Mouse (Mus musculus) hindbrain, embryonic 14.5 days (tissue): Measurements from ENCODE around the gene Osr1. TPM values are rescaled to one million over a fixed set of nuclear protein-coding genes. Genes with fewer than 3 reads are reported as not detected.

Source experiments
- ATAC-seq: fragments of 200-750 bp; cut with Nextera tagmentation; 2 replicates; pipeline ENCODE4 v1.8.0; 2017; ENCODE audit warnings: moderate number of reproducible peaks, mild to moderate bottlenecking, moderate TSS enrichment, moderate library complexity; ENCODE audit not compliant: low FRiP score
- DNase-seq: peaks from one replicate; pipeline ENCODE4 v3.0.0-alpha.2; 2015; ENCODE audit warnings: low spot score
- H3K27ac ChIP-seq: fragments of 300-500 bp; sonication (generic); 2 replicates; pipeline ENCODE4 v1.5.1; 2014; ENCODE audit warnings: mild to moderate bottlenecking, moderate library complexity
- H3K27me3 ChIP-seq: fragments of 300-500 bp; sonication (generic); 2 replicates; pipeline ENCODE4 v1.6.1; 2014; ENCODE audit warnings: mild to moderate bottlenecking, low read length, mixed read lengths; ENCODE audit not compliant: control insufficient read depth, insufficient read depth
- H3K36me3 ChIP-seq: fragments of 300-500 bp; sonication (generic); replicated peaks from 2 replicates; pipeline ENCODE4 v1.6.1; 2014; ENCODE audit not compliant: control insufficient read depth, insufficient read depth
- H3K4me1 ChIP-seq: fragments of 300-500 bp; sonication (generic); replicated peaks from 2 replicates; pipeline ENCODE4 v1.6.1; 2014; ENCODE audit warnings: antibody characterized with exemption, low read length, mixed read lengths; ENCODE audit not compliant: control insufficient read depth, insufficient read depth
- H3K4me2 ChIP-seq: fragments of 300-500 bp; sonication (generic); replicated peaks from 2 replicates; pipeline ENCODE4 v1.6.1; 2014; ENCODE audit warnings: mild to moderate bottlenecking, moderate library complexity
- H3K4me3 ChIP-seq: fragments of 300-500 bp; sonication (generic); replicated peaks from 2 replicates; pipeline ENCODE4 v1.5.1; 2014; ENCODE audit warnings: mild to moderate bottlenecking, low read length
- H3K9ac ChIP-seq: fragments of 300-500 bp; sonication (generic); 2 replicates; pipeline ENCODE4 v1.6.1; 2014
- H3K9me3 ChIP-seq: fragments of 300-500 bp; sonication (generic); 2 replicates; pipeline ENCODE4 v1.6.1; 2016; ENCODE audit warnings: low read length; ENCODE audit not compliant: control insufficient read depth
- WGBS: fragments of 180-500 bp; shearing (Covaris S2); extraction: QIAGEN DNeasy Blood & Tissue Kit; methylation state at CpG from one replicate; pipeline ENCODE4 v1.1.7; 2014; 5-methylcytosine and 5-hydroxymethylcytosine counted together
- polyA plus RNA-seq: library from polyadenylated mRNA; unstranded; fragments of >200 nt; fragmentation: Nextera tagmentation; extraction: Ambion mirVana; gene quantifications from 2 replicates; pipeline ENCODE4 v1.2.1, GENCODE M21; 2014

Gene Osr1
- polyA plus RNA-seq, 1 experiment from 2014 or later, result 13.2 TPM

GRCm38 (mm10) chr12:9583380-9583779 is 13.5 kb downstream of the Osr1 start:
- no peak for DNase-seq
- H3K4me1 ChIP-seq, result 0 out of 2 replicates have a peak, but pooled peaks cover 3% of the 10 kb centered on the region
- no peak for ATAC-seq
- H3K9ac ChIP-seq, result no peak overlapping the region
- WGBS, result 5% methylated on average over 2 of the region's 2 CpGs
- H3K9me3 ChIP-seq, result no peaks in the 10 kb centered on the region
- no peak overlapping the region for H3K4me3 ChIP-seq
- H3K36me3 ChIP-seq, result no peaks in the 10 kb centered on the region
- peaks cover 62% of the 10 kb centered on the region for H3K27me3 ChIP-seq
- no peak overlapping the region for H3K4me2 ChIP-seq
- no peak overlapping the region for H3K27ac ChIP-seq

- Histone ChIP-seq H3K4me3 (peak overlapping the region; percentile 40), H3K4me2 (peak overlapping the region; percentile 63), H3K27me3 (peaks cover 50% of the 10 kb centered on the region), H3K27ac (no peak overlapping the region), H3K9ac (peak overlapping the region; percentile 66), H3K4me1 (peaks cover 3% of the 10 kb centered on the region; the same call in 1 of the 2 replicates), H3K36me3 (no peaks in the 10 kb centered on the region), H3K9me3 (no peaks in the 10 kb centered on the region)
- WGBS, result under 1% methylated on average over 23 of the region's 23 CpGs
- DNase-seq (peak; percentile 81), ATAC-seq (peak; percentile 95)
These were observed 14.6 kb downstream of the Osr1 start for GRCm38 (mm10) chr12:9584366-9585084.

DNA sequence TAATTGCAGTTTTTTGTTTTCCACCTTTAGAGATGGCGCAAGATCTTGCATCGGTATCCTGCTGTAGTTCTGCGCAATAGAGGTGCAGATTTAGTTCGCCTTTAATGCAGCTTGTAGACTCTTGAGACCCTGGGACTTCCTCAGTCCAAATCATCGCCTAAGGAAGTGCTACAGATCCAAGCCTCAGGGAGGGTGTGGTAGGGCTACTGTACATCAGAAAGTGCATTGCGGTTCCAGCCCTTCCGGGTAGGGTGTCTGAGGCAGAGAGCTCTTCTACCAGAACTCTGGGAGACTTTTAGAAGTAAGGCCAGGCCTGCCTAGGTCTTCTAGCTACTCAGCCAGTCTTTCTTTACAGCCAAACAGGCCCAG is 15.2 kb downstream of the Osr1 start:
- 2% methylated on average over 7 of the region's 7 CpGs for WGBS
- H3K4me3 ChIP-seq, result peak overlapping the region; percentile 40
- H3K4me1 ChIP-seq, result peaks cover 3% of the 10 kb centered on the region; the same call in 1 of the 2 replicates
- no peaks in the 10 kb centered on the region for H3K9me3 ChIP-seq
- peak overlapping the region; percentile 63 for H3K4me2 ChIP-seq
- ATAC-seq (peak; percentile 43; the same call in 1 of the 2 replicates), DNase-seq (no peak)
- no peak overlapping the region for H3K27ac ChIP-seq
- H3K36me3 ChIP-seq, result no peaks in the 10 kb centered on the region
- H3K27me3 ChIP-seq, result peaks cover 45% of the 10 kb centered on the region
- peak overlapping the region; percentile 66 for H3K9ac ChIP-seq

DNA sequence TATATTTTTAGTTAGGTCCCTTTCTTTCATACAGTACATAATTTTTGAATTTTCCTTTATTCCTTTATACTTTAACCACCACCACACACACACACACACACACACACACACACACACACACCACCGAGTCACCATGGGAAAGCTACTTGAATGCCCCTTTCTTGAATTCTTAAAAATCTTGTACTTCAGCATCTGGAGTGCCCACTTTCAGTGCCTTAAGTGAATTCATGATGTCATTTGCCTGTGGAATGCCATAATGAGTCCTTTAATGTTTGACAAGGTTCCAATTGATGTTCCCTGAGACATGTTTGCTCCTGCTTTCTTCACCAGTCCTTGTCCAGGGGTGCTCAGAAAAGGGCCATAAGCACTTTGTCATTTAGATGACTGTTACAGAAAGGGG is 17.8 kb downstream of the Osr1 start:
- Histone ChIP-seq H3K9me3 (no peaks in the 10 kb centered on the region), H3K9ac (no peak overlapping the region), H3K27me3 (peaks cover 19% of the 10 kb centered on the region), H3K27ac (no peak overlapping the region), H3K36me3 (no peaks in the 10 kb centered on the region), H3K4me3 (no peak overlapping the region), H3K4me2 (no peak overlapping the region), H3K4me1 (peaks cover 3% of the 10 kb centered on the region; the same call in 1 of the 2 replicates)
- WGBS, result 73% methylated on average over 1 of the region's 1 CpGs
- no peak for DNase-seq
- ATAC-seq, result no peak

- Histone ChIP-seq H3K27me3 (no peaks in the 10 kb centered on the region), H3K9ac (no peak overlapping the region), H3K36me3 (no peaks in the 10 kb centered on the region), H3K27ac (no peak overlapping the region), H3K4me3 (no peak overlapping the region), H3K9me3 (no peaks in the 10 kb centered on the region), H3K4me1 (peaks cover 3% of the 10 kb centered on the region; the same call in 1 of the 2 replicates), H3K4me2 (no peak overlapping the region)
- DNase-seq (no peak), ATAC-seq (peak; percentile 11; the same call in 1 of the 2 replicates)
- WGBS, result 79% methylated on average over 7 of the region's 7 CpGs
These were observed 19.7 kb downstream of the Osr1 start for GRCm38 (mm10) chr12:9589561-9590134.

- ATAC-seq, result no peak
These were observed 21.2 kb downstream of the Osr1 start for GRCm38 (mm10) chr12:9591141-9591540.

DNA sequence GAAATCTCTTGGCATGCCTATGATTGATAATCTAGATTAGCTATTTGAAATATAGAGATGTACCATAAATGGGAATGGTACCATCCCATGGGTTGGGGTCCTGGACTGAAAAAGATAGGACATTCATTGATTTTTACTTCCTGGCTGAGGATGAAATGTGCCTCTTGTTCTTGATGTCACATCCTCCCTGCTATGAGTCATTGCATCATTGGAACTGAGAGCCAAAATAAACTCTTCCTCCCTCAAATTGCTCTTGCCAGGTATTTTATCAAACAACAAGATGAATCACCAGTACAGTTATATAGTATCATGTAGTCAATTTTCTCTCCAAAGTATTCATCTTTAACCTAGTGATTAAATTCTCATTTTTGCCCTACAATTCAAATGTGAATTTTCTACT is 28.3 kb downstream of the Osr1 start:
- no peaks in the 10 kb centered on the region for H3K36me3 ChIP-seq
- no peak overlapping the region for H3K27ac ChIP-seq
- ATAC-seq (no peak), DNase-seq (no peak)
- no peak overlapping the region for H3K4me3 ChIP-seq
- H3K9ac ChIP-seq, result no peak overlapping the region
- H3K4me2 ChIP-seq, result no peak overlapping the region
- no peaks in the 10 kb centered on the region for H3K9me3 ChIP-seq
- H3K4me1 ChIP-seq, result no peaks in the 10 kb centered on the region
- no peaks in the 10 kb centered on the region for H3K27me3 ChIP-seq

More at GRCm38 (mm10) chr12:9591141-9591540, 21.2 kb downstream of the Osr1 start:
- H3K4me1 ChIP-seq, result no peaks in the 10 kb centered on the region; the same call in 1 of the 2 replicates
- H3K4me2 ChIP-seq, result no peak overlapping the region
- H3K9me3 ChIP-seq, result no peaks in the 10 kb centered on the region
- no peak overlapping the region for H3K4me3 ChIP-seq
- no peak overlapping the region for H3K27ac ChIP-seq
- no peak overlapping the region for H3K9ac ChIP-seq
- H3K27me3 ChIP-seq, result no peaks in the 10 kb centered on the region
- DNase-seq, result no peak
- H3K36me3 ChIP-seq, result no peaks in the 10 kb centered on the region
- 68% methylated on average over 3 of the region's 3 CpGs for WGBS
